Mouse (Mus musculus) kidney, adult 2 months (tissue): ENCODE data around the gene Tmem72.

Experiments used
- CTCF ChIP-seq: fragments of 200-500 bp; conservative IDR thresholded peaks from 2 replicates; pipeline ENCODE4 v1.5.1; 2011; ENCODE audit warnings: low read depth, mild to moderate bottlenecking, control low read depth, low read length, moderate library complexity, mixed read lengths; ENCODE audit not compliant: insufficient read depth, insufficient read length
- POLR2A ChIP-seq: fragments of 200-500 bp; IDR thresholded peaks from one replicate; pipeline ENCODE4 v1.6.1; 2011; ENCODE audit warnings: low read depth, low read length, control low read depth

- TF ChIP-seq CTCF (peak; percentile 61), POLR2A (no peak)
Measured at GRCm38 (mm10) chr6:116697413-116697812, 19.3 kb downstream of the Tmem72 start.
